Mouse (Mus musculus): ENCODE data around the gene Il12rb1.

The Il12rb1 gene

GRCm38 (mm10) chr8:70827796-70828195 lies 19.5 kb downstream of the Il12rb1 start:
- DNase-seq (ENCODE audit: low spot score in 2 of 2) = no peak

- no peak for DNase-seq (ENCODE audit: low spot score in 2 of 2)
Observed at GRCm38 (mm10) chr8:70831517-70831916, 23.3 kb downstream of the Il12rb1 start.

- no peak for DNase-seq (ENCODE audit: low spot score in 2 of 2)
Observed at GRCm38 (mm10) chr8:70832371-70832770, 24.1 kb downstream of the Il12rb1 start.

- DNase-seq (ENCODE audit: low spot score in 2 of 2) = no peak
Observed at GRCm38 (mm10) chr8:70833018-70833482, 24.8 kb downstream of the Il12rb1 start.

GRCm38 (mm10) chr8:70833520-70833919 lies 25.3 kb downstream of the Il12rb1 start:
- no peak for DNase-seq (ENCODE audit: low spot score in 2 of 2)

- no peak for DNase-seq (ENCODE audit: low spot score in 2 of 2)
Observed at GRCm38 (mm10) chr8:70834071-70834470, 25.8 kb downstream of the Il12rb1 start.

- no peak for DNase-seq (ENCODE audit: low spot score in 2 of 2)
Observed at GRCm38 (mm10) chr8:70836666-70837065, 28.4 kb downstream of the Il12rb1 start.

- DNase-seq (ENCODE audit: low spot score in 2 of 2) = peak in 1 of 2 experiments; percentile 36
Observed at GRCm38 (mm10) chr8:70838654-70839407, 30.6 kb downstream of the Il12rb1 start.

- peak; percentile 99 to 100 for DNase-seq (ENCODE audit: low spot score in 2 of 2)
Observed at GRCm38 (mm10) chr8:70839408-70840351, 31.4 kb downstream of the Il12rb1 start, which contains the start of gene Arrdc2. Gene Arrdc2, minus strand, starts transcription at chr8:70839720.

GRCm38 (mm10) chr8:70840590-70840989 lies 32.3 kb downstream of the Il12rb1 start:
- DNase-seq (ENCODE audit: low spot score in 2 of 2) = no peak

GRCm38 (mm10) chr8:70841147-70842072 lies 33.2 kb downstream of the Il12rb1 start:
- peak; percentile 78 to 87 for DNase-seq (ENCODE audit: low spot score in 2 of 2)

GRCm38 (mm10) chr8:70842484-70842883 lies 34.2 kb downstream of the Il12rb1 start:
- DNase-seq (ENCODE audit: low spot score in 2 of 2) = no peak

GRCm38 (mm10) chr8:70843214-70843773 lies 35.0 kb downstream of the Il12rb1 start:
- DNase-seq (ENCODE audit: low spot score in 2 of 2) = no peak

GRCm38 (mm10) chr8:70843941-70844340 lies 35.7 kb downstream of the Il12rb1 start:
- no peak for DNase-seq (ENCODE audit: low spot score in 2 of 2)

GRCm38 (mm10) chr8:70844523-70844922 lies 36.3 kb downstream of the Il12rb1 start:
- DNase-seq (ENCODE audit: low spot score in 2 of 2) = peak in 1 of 2 experiments; percentile 85

- no peak for DNase-seq (ENCODE audit: low spot score in 2 of 2)
Observed at GRCm38 (mm10) chr8:70845108-70845507, 36.9 kb downstream of the Il12rb1 start.

- DNase-seq (ENCODE audit: low spot score in 2 of 2) = no peak
Observed at GRCm38 (mm10) chr8:70846371-70847154, 38.3 kb downstream of the Il12rb1 start.

- no peak for DNase-seq (ENCODE audit: low spot score in 2 of 2)
Observed at GRCm38 (mm10) chr8:70849333-70849990, 41.2 kb downstream of the Il12rb1 start.

- no peak for DNase-seq (ENCODE audit: low spot score in 2 of 2)
Observed at GRCm38 (mm10) chr8:70850132-70850845, 42.0 kb downstream of the Il12rb1 start.
